Mouse (Mus musculus): ENCODE results near the gene Saysd1. TPM values are rescaled to one million over a fixed set of nuclear protein-coding genes. Genes with fewer than 3 reads are reported as not detected.

Gene Saysd1
- total and polyA plus RNA-seq, 3 experiments: 5.3 to 6.6 (median 5.9) TPM

DNA sequence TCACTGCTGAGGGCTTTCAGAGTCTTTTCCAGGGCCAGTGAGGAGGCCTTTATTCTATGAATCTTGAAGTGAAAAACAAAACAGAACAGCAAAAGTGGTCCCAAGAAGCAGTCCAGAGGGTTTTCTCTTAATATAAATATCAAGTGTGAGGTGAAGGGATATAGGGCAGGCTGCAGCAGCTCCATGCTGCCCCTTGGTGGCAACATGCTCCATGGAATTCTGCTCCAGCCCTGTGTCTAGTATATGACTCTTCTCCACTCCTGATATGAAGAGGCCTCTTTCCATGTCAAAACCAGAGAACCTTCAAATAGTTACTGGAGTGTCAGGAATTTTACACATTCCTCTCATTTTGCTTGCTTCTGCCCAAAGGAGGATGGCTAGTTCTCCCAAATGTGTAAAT is 67.7 kb downstream of the Saysd1 start:
- H3K9me3 ChIP-seq (replicated peaks; ENCODE audit: low read length): no peaks in the 10 kb centered on the region
- H3K4me2 ChIP-seq (ENCODE audit: insufficient read depth, low read depth, poor library complexity, severe bottlenecking): no peak overlapping the region
- H3K36me3 ChIP-seq (replicated peaks in 1 of 2; ENCODE audit: control insufficient read depth in 1 of 2, insufficient read depth in 1 of 2, low read length in 1 of 2): no peaks in the 10 kb centered on the region
- no peak overlapping the region for H3K27ac ChIP-seq (ENCODE audit: insufficient read depth, low read depth)
- dilution Hi-C loops (cut with MboI; ENCODE audit: extremely low pct_ligation_motif_present, extremely low pct_unique_long_range_greater_than_20kb, low sequenced_read_pairs): no loop called here
- peaks cover 2 to 30% of the 10 kb centered on the region in 2 experiments; a peak in 3 of 4 replicates for H3K4me1 ChIP-seq (ENCODE audit: control insufficient read depth in 1 of 2, insufficient read depth in 2 of 2)
- TF ChIP-seq ELF1 (IDR thresholded peaks at IDR 0.05; ENCODE audit: low read depth, low read length) (no peak), SMC3 (IDR thresholded peaks at IDR 0.05; ENCODE audit: low read depth, low read length) (peak; percentile 49), RAD21 (IDR thresholded peaks at IDR 0.05; ENCODE audit: low read depth, low read length) (peak; percentile 68), CTCF (conservative IDR thresholded peaks at IDR 0.05 in 1 of 2, IDR thresholded peaks at IDR 0.05 in 1 of 2; ENCODE audit: low read depth in 2 of 2, low read length in 2 of 2) (peak in 1 of 2 experiments; percentile 64; a peak in 2 of 4 replicates)
- no peak for DNase-seq (ENCODE audit: extremely low read depth)
- H3K79me2 ChIP-seq (replicated peaks; ENCODE audit: control insufficient read depth, extremely low read depth, insufficient read depth, poor library complexity, severe bottlenecking): no peaks in the 10 kb centered on the region
- H3K27me3 ChIP-seq (replicated peaks): no peaks in the 10 kb centered on the region
- in situ Hi-C loops (cut with MboI; ENCODE audit: low pct_ligation_motif_present, low pct_unique_long_range_greater_than_20kb, low sequenced_read_pairs): loop anchor here (5.0 kb wide), 2 partner anchors 233 to 363 kb away; no protein-coding TSS in a partner anchor
- H3K4me3 ChIP-seq (replicated peaks in 1 of 3; ENCODE audit: low read depth in 2 of 3, low read length in 2 of 3, poor library complexity in 1 of 3): no peak overlapping the region
- no peak overlapping the region for H3K9ac ChIP-seq (ENCODE audit: insufficient read depth, low read depth)

DNA sequence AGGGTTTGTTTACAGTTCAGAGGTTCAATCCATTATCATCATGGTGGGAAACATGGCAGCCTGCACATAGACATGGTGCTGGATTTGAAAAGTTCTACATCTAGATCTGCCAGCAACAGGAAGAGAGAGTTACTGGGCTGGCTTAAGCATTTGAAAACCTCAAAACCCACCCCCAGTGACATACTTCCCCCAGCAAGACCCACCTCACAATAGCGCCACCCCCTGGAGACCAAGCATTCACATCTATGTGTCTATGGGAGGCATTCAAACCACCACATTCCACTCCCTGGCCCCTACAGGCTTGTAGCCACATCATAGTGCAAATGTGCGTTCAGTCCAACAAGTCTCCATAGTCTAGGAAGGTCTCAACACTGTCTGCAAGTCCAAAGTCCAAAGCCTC is 70.0 kb downstream of the Saysd1 start:
- Histone ChIP-seq H3K36me3 (replicated peaks in 1 of 2; ENCODE audit: control insufficient read depth in 1 of 2, insufficient read depth in 1 of 2, low read length in 1 of 2) (no peaks in the 10 kb centered on the region), H3K4me1 (ENCODE audit: control insufficient read depth in 1 of 2, insufficient read depth in 2 of 2) (peaks cover 2 to 13% of the 10 kb centered on the region in 2 experiments; a peak in 2 of 4 replicates), H3K9me3 (replicated peaks; ENCODE audit: low read length) (no peaks in the 10 kb centered on the region), H3K4me3 (replicated peaks in 1 of 3; ENCODE audit: low read depth in 2 of 3, low read length in 2 of 3, poor library complexity in 1 of 3) (no peak overlapping the region), H3K27me3 (replicated peaks) (no peaks in the 10 kb centered on the region), H3K27ac (ENCODE audit: insufficient read depth, low read depth) (no peak overlapping the region), H3K9ac (ENCODE audit: insufficient read depth, low read depth) (no peak overlapping the region), H3K4me2 (ENCODE audit: insufficient read depth, low read depth, poor library complexity, severe bottlenecking) (no peak overlapping the region), H3K79me2 (replicated peaks; ENCODE audit: control insufficient read depth, extremely low read depth, insufficient read depth, poor library complexity, severe bottlenecking) (no peaks in the 10 kb centered on the region)
- TF ChIP-seq USF1 (IDR thresholded peaks at IDR 0.05; ENCODE audit: low read depth, low read length) (no peak), USF2 (conservative IDR thresholded peaks at IDR 0.05; ENCODE audit: low read depth, low read length) (no peak), CHD2 (IDR thresholded peaks at IDR 0.05; ENCODE audit: low read length) (no peak), JUN (IDR thresholded peaks at IDR 0.05; ENCODE audit: insufficient read depth, low read depth, low read length) (no peak), IRF4 (IDR thresholded peaks at IDR 0.05; ENCODE audit: low read depth, low read length) (no peak), MXI1 (IDR thresholded peaks at IDR 0.05; ENCODE audit: low read depth, low read length) (no peak), UBTF (IDR thresholded peaks at IDR 0.05; ENCODE audit: low read depth, low read length) (no peak), RCOR1 (conservative IDR thresholded peaks at IDR 0.05; ENCODE audit: low read depth, low read length) (no peak), GABPA (IDR thresholded peaks at IDR 0.05; ENCODE audit: insufficient replicate concordance, low read depth, low read length) (no peak), RAD21 (IDR thresholded peaks at IDR 0.05; ENCODE audit: low read depth, low read length) (no peak), NRF1 (IDR thresholded peaks at IDR 0.05; ENCODE audit: low read depth, low read length) (no peak), ZNF384 (IDR thresholded peaks at IDR 0.05; ENCODE audit: low read depth, low read length) (no peak), NELFE (IDR thresholded peaks at IDR 0.05; ENCODE audit: low read depth, low read length) (no peak), MYC (IDR thresholded peaks at IDR 0.05; ENCODE audit: low read depth, low read length) (no peak), SMC3 (IDR thresholded peaks at IDR 0.05; ENCODE audit: low read depth, low read length) (no peak), KAT2A (IDR thresholded peaks at IDR 0.05; ENCODE audit: insufficient replicate concordance, low read length) (no peak)
- DNase-seq (ENCODE audit: extremely low read depth): no peak
- dilution Hi-C loops (cut with MboI; ENCODE audit: extremely low pct_ligation_motif_present, extremely low pct_unique_long_range_greater_than_20kb, low sequenced_read_pairs) (no loop called here), in situ Hi-C loops (cut with MboI; ENCODE audit: low pct_ligation_motif_present, low pct_unique_long_range_greater_than_20kb, low sequenced_read_pairs) (loop anchor here (10.0 kb wide), 1 partner anchor 94 kb away; the partner anchor contains the start of gene Gng2)

Data from CH12.LX (cell line).